Mouse (Mus musculus) left cerebral cortex, adult 2 months (tissue): ENCODE results near the gene Lfng. TPM values are rescaled to one million over a fixed set of nuclear protein-coding genes. Genes with fewer than 3 reads are reported as not detected.

ENCODE experiments used
- DNase-seq, 2 experiments: peaks; one replicate each; pipeline ENCODE4 v3.0.0; 2021 to 2022; ENCODE audit warnings: low spot score in 2 of 2, mixed read lengths in 1 of 2; ENCODE audit errors: extremely low spot score in 1 of 2
- H3K27ac ChIP-seq: fragments of 200-600 bp; 2 replicates; pipeline ENCODE4 v1.8.1; 2022
- H3K4me3 ChIP-seq: fragments of 200-600 bp; 2 replicates; pipeline ENCODE4 v1.8.1; 2022
- CTCF ChIP-seq: fragments of 200-600 bp; IDR thresholded peaks from 2 replicates; pipeline ENCODE4 v1.8.1; 2022; ENCODE audit warnings: antibody characterized with exemption, mild to moderate bottlenecking, moderate library complexity
- intact Hi-C: fragments of 180-260 bp; cut with DNase I; formaldehyde crosslinking; loops from one replicate; pipeline ENCODE4 v1.15.1; 2025
- total RNA-seq, 2 experiments: library from RNA; stranded (reverse); gene quantifications; 2 replicates each; pipeline ENCODE4 v1.2.3; 2021

The Lfng gene
- total RNA-seq, 2 experiments from 2014 or later = 25.9 to 26.2 TPM

GRCm38 (mm10) chr5:140646171-140646570 lies 39.1 kb downstream of the Lfng start:
- Histone ChIP-seq H3K4me3 (peak overlapping the region; percentile 100), H3K27ac (peak overlapping the region; percentile 99)
- DNase-seq = no peak
- intact Hi-C loops = no loop called here
- TF ChIP-seq CTCF = no peak

- H3K4me3 ChIP-seq = peak overlapping the region; percentile 100
These were observed 40.1 kb downstream of the Lfng start for GRCm38 (mm10) chr5:140647031-140647760.

GRCm38 (mm10) chr5:140647821-140648518 lies 40.9 kb downstream of the Lfng start:
- peak; percentile 63 to 71 for DNase-seq
- intact Hi-C loops = loop anchor here (2.0 kb wide), 2 partner anchors 15 to 57 kb away; partner anchors contain the start of gene Brat1
- TF ChIP-seq CTCF = no peak
- H3K4me3 ChIP-seq = peak overlapping the region; percentile 100
- peak overlapping the region; percentile 99 for H3K27ac ChIP-seq

More at GRCm38 (mm10) chr5:140647031-140647760, 40.1 kb downstream of the Lfng start:
- TF ChIP-seq CTCF = no peak
- H3K27ac ChIP-seq = peak overlapping the region; percentile 99
- intact Hi-C loops = no loop called here
- DNase-seq = peak; percentile 70 to 77

- intact Hi-C loops = loop anchor here (2.0 kb wide), 2 partner anchors 14 to 56 kb away; partner anchors contain the start of gene Brat1
- Histone ChIP-seq H3K27ac (peak within 1 kb of the TSS; percentile 99), H3K4me3 (peak within 1 kb of the TSS; percentile 100)
- TF ChIP-seq CTCF = no peak
- DNase-seq = peak in 1 of 2 experiments; percentile 40
These were observed 41.5 kb downstream of the Lfng start, which contains the start of gene Ttyh3 for GRCm38 (mm10) chr5:140648519-140649100. Gene Ttyh3 (minus strand): TSS chr5:140649031.

- intact Hi-C loops = loop anchor here (2.0 kb wide), 2 partner anchors 14 to 56 kb away; partner anchors contain the start of gene Brat1
- Histone ChIP-seq H3K4me3 (peak overlapping the region; percentile 46), H3K27ac (peak overlapping the region; percentile 83)
- DNase-seq = peak; percentile 94 to 97
- no peak for TF ChIP-seq CTCF
These were observed 42.1 kb downstream of the Lfng start for GRCm38 (mm10) chr5:140649101-140649667.

- no peak overlapping the region for H3K27ac ChIP-seq
- no peak for TF ChIP-seq CTCF
- intact Hi-C loops = loop anchor here (2.0 kb wide), 2 partner anchors 13 to 55 kb away; partner anchors contain the start of gene Brat1
- DNase-seq = no peak
- H3K4me3 ChIP-seq = no peak overlapping the region
These were observed 42.8 kb downstream of the Lfng start for GRCm38 (mm10) chr5:140649881-140650414.

- intact Hi-C loops = no loop called here
- Histone ChIP-seq H3K27ac (no peak overlapping the region), H3K4me3 (no peak overlapping the region)
- no peak for TF ChIP-seq CTCF
- no peak for DNase-seq
These were observed 44.1 kb downstream of the Lfng start for GRCm38 (mm10) chr5:140651231-140651630.

- intact Hi-C loops = no loop called here
- H3K27ac ChIP-seq = no peak overlapping the region
- TF ChIP-seq CTCF = no peak
- H3K4me3 ChIP-seq = no peak overlapping the region
- DNase-seq = no peak
These were observed 45.5 kb downstream of the Lfng start for GRCm38 (mm10) chr5:140652587-140652986.

GRCm38 (mm10) chr5:140654096-140654845 lies 47.2 kb downstream of the Lfng start:
- intact Hi-C loops = no loop called here
- DNase-seq = no peak
- Histone ChIP-seq H3K4me3 (no peak overlapping the region), H3K27ac (no peak overlapping the region)
- TF ChIP-seq CTCF = no peak

- peak; percentile 75 to 76 for DNase-seq
- intact Hi-C loops = no loop called here
- no peak for TF ChIP-seq CTCF
- Histone ChIP-seq H3K27ac (peak overlapping the region; percentile 71), H3K4me3 (no peak overlapping the region)
These were observed 52.6 kb downstream of the Lfng start for GRCm38 (mm10) chr5:140659607-140660272.
